Mouse (Mus musculus): Measurements from ENCODE around the gene Gm17657. TPM values are rescaled to one million over a fixed set of nuclear protein-coding genes. Genes with fewer than 3 reads are reported as not detected.

Gene Gm17657
- total and polyA plus RNA-seq, 3 experiments: 0.20 to 0.21 TPM; not detected in 1

DNA sequence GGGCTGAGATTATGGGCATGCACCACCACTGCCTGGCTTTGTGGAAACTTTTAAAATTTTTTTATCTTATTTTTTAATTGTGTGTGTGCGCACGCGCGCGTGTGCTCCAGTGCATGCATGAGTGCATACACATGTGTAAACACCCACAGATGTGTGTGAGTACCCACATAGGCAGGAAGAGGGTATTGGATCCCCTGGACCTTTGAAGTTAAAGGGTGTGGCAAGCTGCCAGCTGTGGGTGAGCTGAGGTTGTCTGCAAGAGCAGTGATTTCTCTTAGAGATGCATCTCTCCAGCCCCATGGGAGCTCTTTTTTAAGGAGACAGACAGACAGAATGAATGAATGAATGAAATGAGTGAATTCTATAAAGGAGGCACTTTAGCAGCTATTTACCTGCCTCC lies 16.1 kb upstream of the Gm17657 start:
- in situ Hi-C loops (cut with MboI; ENCODE audit: low pct_ligation_motif_present, low pct_unique_long_range_greater_than_20kb, low sequenced_read_pairs): no loop called here
- Histone ChIP-seq H3K9me3 (replicated peaks; ENCODE audit: low read length) (no peaks in the 10 kb centered on the region), H3K4me3 (replicated peaks in 1 of 3; ENCODE audit: low read depth in 2 of 3, low read length in 2 of 3, poor library complexity in 1 of 3) (no peak overlapping the region), H3K4me1 (ENCODE audit: control insufficient read depth in 1 of 2, insufficient read depth in 2 of 2) (peaks cover 11 to 35% of the 10 kb centered on the region in 2 experiments), H3K79me2 (replicated peaks; ENCODE audit: control insufficient read depth, extremely low read depth, insufficient read depth, poor library complexity, severe bottlenecking) (no peaks in the 10 kb centered on the region), H3K27ac (ENCODE audit: insufficient read depth, low read depth) (no peak overlapping the region), H3K9ac (ENCODE audit: insufficient read depth, low read depth) (no peak overlapping the region), H3K27me3 (replicated peaks) (no peaks in the 10 kb centered on the region), H3K36me3 (replicated peaks in 1 of 2; ENCODE audit: control insufficient read depth in 1 of 2, insufficient read depth in 1 of 2, low read length in 1 of 2) (peaks cover 36 to 67% of the 10 kb centered on the region in 2 experiments), H3K4me2 (ENCODE audit: insufficient read depth, low read depth, poor library complexity, severe bottlenecking) (no peak overlapping the region)
- no peak for DNase-seq (ENCODE audit: extremely low read depth)
- TF ChIP-seq TBP (conservative IDR thresholded peaks at IDR 0.05; ENCODE audit: low read depth, low read length): no peak
- no peak for TF ChIP-seq EP300 (IDR thresholded peaks at IDR 0.05; ENCODE audit: low read length)
- dilution Hi-C loops (cut with MboI; ENCODE audit: extremely low pct_ligation_motif_present, extremely low pct_unique_long_range_greater_than_20kb, low sequenced_read_pairs): no loop called here

DNA sequence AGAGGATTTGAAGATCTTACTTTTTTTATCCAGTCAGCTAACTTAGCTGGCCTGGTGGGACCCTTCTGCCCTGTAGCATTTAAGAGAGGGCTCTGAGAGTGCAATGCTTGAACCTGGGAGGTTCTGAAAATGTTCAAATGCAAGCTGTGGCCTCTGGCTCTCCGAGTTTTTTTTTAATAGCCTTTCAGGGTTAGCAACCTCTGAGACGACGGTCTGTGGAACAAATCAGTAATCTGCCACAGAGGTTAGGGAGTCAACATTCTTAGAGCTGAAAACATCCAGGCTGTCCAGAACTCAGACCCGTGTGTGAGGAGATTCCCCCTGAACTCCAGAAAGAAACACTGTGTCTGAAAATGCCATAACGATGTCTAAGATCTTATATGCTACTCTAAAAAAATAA lies 9.0 kb upstream of the Gm17657 start:
- Histone ChIP-seq H3K4me2 (ENCODE audit: insufficient read depth, low read depth, poor library complexity, severe bottlenecking) (no peak overlapping the region), H3K36me3 (replicated peaks in 1 of 2; ENCODE audit: control insufficient read depth in 1 of 2, insufficient read depth in 1 of 2, low read length in 1 of 2) (peaks cover 0 to 48% of the 10 kb centered on the region in 2 experiments), H3K9ac (ENCODE audit: insufficient read depth, low read depth) (no peak overlapping the region), H3K79me2 (replicated peaks; ENCODE audit: control insufficient read depth, extremely low read depth, insufficient read depth, poor library complexity, severe bottlenecking) (peaks cover 3% of the 10 kb centered on the region; the same call in 1 of the 2 replicates), H3K9me3 (replicated peaks; ENCODE audit: low read length) (no peaks in the 10 kb centered on the region), H3K27ac (ENCODE audit: insufficient read depth, low read depth) (no peak overlapping the region), H3K4me3 (replicated peaks in 1 of 3; ENCODE audit: low read depth in 2 of 3, low read length in 2 of 3, poor library complexity in 1 of 3) (no peak overlapping the region), H3K27me3 (replicated peaks) (no peaks in the 10 kb centered on the region), H3K4me1 (ENCODE audit: control insufficient read depth in 1 of 2, insufficient read depth in 2 of 2) (peaks cover 8 to 36% of the 10 kb centered on the region in 2 experiments; a peak in 3 of 4 replicates)
- dilution Hi-C loops (cut with MboI; ENCODE audit: extremely low pct_ligation_motif_present, extremely low pct_unique_long_range_greater_than_20kb, low sequenced_read_pairs) (no loop called here), in situ Hi-C loops (cut with MboI; ENCODE audit: low pct_ligation_motif_present, low pct_unique_long_range_greater_than_20kb, low sequenced_read_pairs) (no loop called here)
- no peak for TF ChIP-seq EP300 (IDR thresholded peaks at IDR 0.05; ENCODE audit: low read length)
- DNase-seq (ENCODE audit: extremely low read depth): no peak

DNA sequence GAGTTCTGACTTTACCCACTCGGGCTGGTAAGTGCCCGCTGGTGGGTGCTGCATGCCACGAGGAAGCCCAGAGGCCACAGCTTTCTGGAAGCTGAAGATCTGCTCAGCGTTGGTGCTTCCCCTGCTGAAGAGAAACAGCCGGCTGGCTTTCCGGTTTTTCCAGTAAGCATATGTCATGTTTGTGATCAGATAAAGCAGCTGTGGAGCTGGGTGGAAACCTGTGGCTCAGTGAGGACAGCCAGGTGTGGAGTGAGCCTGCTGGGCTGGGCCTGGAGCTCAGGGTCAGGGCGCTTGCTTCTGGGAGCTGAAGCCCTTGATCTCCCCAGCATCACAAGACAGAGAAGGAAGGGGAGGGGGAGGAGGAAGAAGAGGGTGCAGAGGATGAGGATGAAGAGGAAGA lies 7.5 kb upstream of the Gm17657 start:
- H3K27ac ChIP-seq (ENCODE audit: insufficient read depth, low read depth): no peak overlapping the region
- no peak overlapping the region for H3K9ac ChIP-seq (ENCODE audit: insufficient read depth, low read depth)
- H3K4me2 ChIP-seq (ENCODE audit: insufficient read depth, low read depth, poor library complexity, severe bottlenecking): no peak overlapping the region
- no peak for DNase-seq (ENCODE audit: extremely low read depth)
- H3K79me2 ChIP-seq (replicated peaks; ENCODE audit: control insufficient read depth, extremely low read depth, insufficient read depth, poor library complexity, severe bottlenecking): peaks cover 8% of the 10 kb centered on the region
- TF ChIP-seq CTCF (conservative IDR thresholded peaks at IDR 0.05 in 1 of 2, IDR thresholded peaks at IDR 0.05 in 1 of 2; ENCODE audit: low read depth in 2 of 2, low read length in 2 of 2) (no peak), POLR2AphosphoS2 (IDR thresholded peaks at IDR 0.05; ENCODE audit: low read depth, low read length) (no peak), BHLHE40 (IDR thresholded peaks at IDR 0.05; ENCODE audit: low read depth, low read length) (no peak), SMC3 (IDR thresholded peaks at IDR 0.05; ENCODE audit: low read depth, low read length) (no peak), UBTF (IDR thresholded peaks at IDR 0.05; ENCODE audit: low read depth, low read length) (no peak), TBP (conservative IDR thresholded peaks at IDR 0.05; ENCODE audit: low read depth, low read length) (no peak), MAZ (IDR thresholded peaks at IDR 0.05; ENCODE audit: low read depth, low read length) (no peak), MAFK (IDR thresholded peaks at IDR 0.05; ENCODE audit: insufficient replicate concordance, low read length) (no peak), MAX (IDR thresholded peaks at IDR 0.05; ENCODE audit: low read length) (no peak), KAT2A (IDR thresholded peaks at IDR 0.05; ENCODE audit: insufficient replicate concordance, low read length) (no peak)
- H3K4me3 ChIP-seq (replicated peaks in 1 of 3; ENCODE audit: low read depth in 2 of 3, low read length in 2 of 3, poor library complexity in 1 of 3): no peak overlapping the region
- no peaks in the 10 kb centered on the region for H3K27me3 ChIP-seq (replicated peaks)
- in situ Hi-C loops (cut with MboI; ENCODE audit: low pct_ligation_motif_present, low pct_unique_long_range_greater_than_20kb, low sequenced_read_pairs) (no loop called here), dilution Hi-C loops (cut with MboI; ENCODE audit: extremely low pct_ligation_motif_present, extremely low pct_unique_long_range_greater_than_20kb, low sequenced_read_pairs) (no loop called here)
- H3K9me3 ChIP-seq (replicated peaks; ENCODE audit: low read length): no peaks in the 10 kb centered on the region
- peaks cover 4 to 30% of the 10 kb centered on the region in 2 experiments; a peak in 2 of 4 replicates for H3K4me1 ChIP-seq (ENCODE audit: control insufficient read depth in 1 of 2, insufficient read depth in 2 of 2)
- H3K36me3 ChIP-seq (replicated peaks in 1 of 2; ENCODE audit: control insufficient read depth in 1 of 2, insufficient read depth in 1 of 2, low read length in 1 of 2): peaks cover 0 to 48% of the 10 kb centered on the region in 2 experiments

Data from CH12.LX (cell line).